Mouse (Mus musculus): Measurements from ENCODE around the gene Psmd1. TPM values are rescaled to one million over a fixed set of nuclear protein-coding genes. Genes with fewer than 3 reads are reported as not detected.

The Psmd1 gene
- total RNA-seq, 1 experiment, result 177 TPM

DNA sequence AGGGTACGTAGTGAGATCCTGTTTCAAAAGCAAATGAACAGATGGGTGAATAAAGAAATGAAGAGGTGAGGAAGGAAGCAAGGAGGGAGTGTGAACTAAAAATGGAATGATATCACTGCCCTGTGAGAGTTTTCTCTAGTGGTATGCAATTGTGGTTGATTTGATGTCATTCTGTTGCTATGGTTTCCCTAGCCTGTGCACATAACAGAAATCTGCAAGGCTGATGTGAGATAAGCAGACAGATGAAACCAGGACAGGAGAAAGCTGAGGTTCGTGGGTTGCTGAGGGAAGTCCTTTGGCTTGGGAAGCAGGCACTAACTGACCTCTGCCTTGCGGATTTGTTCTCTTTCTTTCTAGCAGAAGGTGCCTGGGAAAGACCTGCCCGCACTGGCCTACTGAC is 16.0 kb upstream of the Psmd1 start:
- Histone ChIP-seq H3K9ac (ENCODE audit: insufficient read depth, low read depth, low read length, poor library complexity, severe bottlenecking) (no peak overlapping the region), H3K9me3 (ENCODE audit: control insufficient read depth, insufficient read depth, low read depth, low read length) (no peaks in the 10 kb centered on the region), H3K36me3 (ENCODE audit: control insufficient read depth, insufficient read depth, low read length, poor library complexity, severe bottlenecking) (no peaks in the 10 kb centered on the region), H3K4me1 (ENCODE audit: control insufficient read depth in 2 of 2, insufficient read depth in 2 of 2, low read length in 2 of 2, poor library complexity in 1 of 2) (peaks cover 0 to 5% of the 10 kb centered on the region in 2 experiments; a peak in 2 of 4 replicates), H3K4me3 (ENCODE audit: insufficient read depth in 1 of 2, low read depth in 1 of 2, low read length in 2 of 2, poor library complexity in 1 of 2, severe bottlenecking in 1 of 2) (no peak overlapping the region), H3K27ac (ENCODE audit: insufficient read depth, low read depth, low read length, poor library complexity, severe bottlenecking) (no peak overlapping the region)
- in situ Hi-C loops (cut with MboI; ENCODE audit: low sequenced_read_pairs in 2 of 2, unreplicated experiment in 2 of 2), result no loop called here
- no peak for DNase-seq (ENCODE audit: low read depth, low spot score)
- TF ChIP-seq CHD2 (IDR thresholded peaks at IDR 0.05; ENCODE audit: low read depth, low read length) (no peak), MAFK (IDR thresholded peaks at IDR 0.05; ENCODE audit: insufficient read depth, low read depth, low read length) (no peak)

GRCm38 (mm10) chr1:86048744-86049143 is 15.4 kb upstream of the Psmd1 start:
- TF ChIP-seq ZC3H11A (IDR thresholded peaks at IDR 0.05; ENCODE audit: borderline replicate concordance, low read depth, low read length) (no peak), CHD2 (IDR thresholded peaks at IDR 0.05; ENCODE audit: low read depth, low read length) (no peak), MAFK (IDR thresholded peaks at IDR 0.05; ENCODE audit: insufficient read depth, low read depth, low read length) (no peak), HCFC1 (IDR thresholded peaks at IDR 0.05; ENCODE audit: borderline replicate concordance, insufficient read depth, low read length) (no peak)
- DNase-seq (ENCODE audit: low read depth, low spot score), result no peak
- no peak overlapping the region for H3K9ac ChIP-seq (ENCODE audit: insufficient read depth, low read depth, low read length, poor library complexity, severe bottlenecking)
- H3K9me3 ChIP-seq (ENCODE audit: control insufficient read depth, insufficient read depth, low read depth, low read length), result no peaks in the 10 kb centered on the region
- in situ Hi-C loops (cut with MboI; ENCODE audit: low sequenced_read_pairs in 2 of 2, unreplicated experiment in 2 of 2), result no loop called here
- H3K4me3 ChIP-seq (ENCODE audit: insufficient read depth in 1 of 2, low read depth in 1 of 2, low read length in 2 of 2, poor library complexity in 1 of 2, severe bottlenecking in 1 of 2), result no peak overlapping the region
- H3K36me3 ChIP-seq (ENCODE audit: control insufficient read depth, insufficient read depth, low read length, poor library complexity, severe bottlenecking), result no peaks in the 10 kb centered on the region
- no peak overlapping the region for H3K27ac ChIP-seq (ENCODE audit: insufficient read depth, low read depth, low read length, poor library complexity, severe bottlenecking)
- peaks cover 0 to 5% of the 10 kb centered on the region in 2 experiments; a peak in 2 of 4 replicates for H3K4me1 ChIP-seq (ENCODE audit: control insufficient read depth in 2 of 2, insufficient read depth in 2 of 2, low read length in 2 of 2, poor library complexity in 1 of 2)

DNA sequence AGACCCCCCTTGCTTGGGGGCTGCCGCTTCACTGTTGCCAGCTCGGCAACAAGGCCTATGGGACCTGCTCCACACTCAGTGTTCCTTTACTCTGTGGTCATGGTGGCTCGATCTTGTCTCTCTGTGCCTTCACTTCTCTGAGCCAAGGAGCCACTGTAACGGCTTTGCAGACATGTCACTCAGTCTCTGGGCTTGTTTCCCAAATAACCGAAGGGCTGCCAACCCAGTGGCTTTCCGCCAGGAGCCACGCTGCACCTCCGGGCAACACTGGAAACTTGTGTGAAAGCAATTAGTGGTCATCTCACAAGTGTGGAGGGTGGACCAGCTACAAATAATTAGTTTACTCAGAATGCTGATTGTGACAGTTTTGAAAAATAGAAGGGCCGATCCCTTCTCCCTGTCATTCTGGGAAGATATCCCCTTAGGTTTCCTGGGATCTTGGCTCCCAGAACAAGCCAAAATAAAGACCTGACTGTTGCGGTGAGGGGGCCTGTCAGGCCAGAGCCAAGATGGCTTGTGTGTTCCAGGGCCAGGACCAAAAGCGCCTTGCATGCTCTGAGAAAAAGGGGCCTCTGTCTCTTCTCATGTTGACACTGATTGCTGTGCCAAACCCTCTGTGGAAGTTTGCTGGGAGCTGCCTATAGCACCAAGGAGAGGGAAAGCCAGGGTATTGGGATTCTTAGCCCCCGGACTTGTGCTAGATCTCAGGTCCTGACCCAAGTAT is 10.8 kb upstream of the Psmd1 start:
- Histone ChIP-seq H3K27ac (ENCODE audit: insufficient read depth, low read depth, low read length, poor library complexity, severe bottlenecking) (no peak overlapping the region), H3K4me3 (ENCODE audit: insufficient read depth in 1 of 2, low read depth in 1 of 2, low read length in 2 of 2, poor library complexity in 1 of 2, severe bottlenecking in 1 of 2) (no peak overlapping the region), H3K36me3 (ENCODE audit: control insufficient read depth, insufficient read depth, low read length, poor library complexity, severe bottlenecking) (no peaks in the 10 kb centered on the region), H3K9ac (ENCODE audit: insufficient read depth, low read depth, low read length, poor library complexity, severe bottlenecking) (no peak overlapping the region), H3K9me3 (ENCODE audit: control insufficient read depth, insufficient read depth, low read depth, low read length) (no peaks in the 10 kb centered on the region), H3K4me1 (ENCODE audit: control insufficient read depth in 2 of 2, insufficient read depth in 2 of 2, low read length in 2 of 2, poor library complexity in 1 of 2) (no peaks in the 10 kb centered on the region)
- TF ChIP-seq ZC3H11A (IDR thresholded peaks at IDR 0.05; ENCODE audit: borderline replicate concordance, low read depth, low read length) (no peak), HCFC1 (IDR thresholded peaks at IDR 0.05; ENCODE audit: borderline replicate concordance, insufficient read depth, low read length) (no peak), CHD2 (IDR thresholded peaks at IDR 0.05; ENCODE audit: low read depth, low read length) (no peak), MAFK (IDR thresholded peaks at IDR 0.05; ENCODE audit: insufficient read depth, low read depth, low read length) (no peak)
- in situ Hi-C loops (cut with MboI; ENCODE audit: low sequenced_read_pairs in 2 of 2, unreplicated experiment in 2 of 2), result no loop called here
- DNase-seq (ENCODE audit: low read depth, low spot score), result no peak

DNA sequence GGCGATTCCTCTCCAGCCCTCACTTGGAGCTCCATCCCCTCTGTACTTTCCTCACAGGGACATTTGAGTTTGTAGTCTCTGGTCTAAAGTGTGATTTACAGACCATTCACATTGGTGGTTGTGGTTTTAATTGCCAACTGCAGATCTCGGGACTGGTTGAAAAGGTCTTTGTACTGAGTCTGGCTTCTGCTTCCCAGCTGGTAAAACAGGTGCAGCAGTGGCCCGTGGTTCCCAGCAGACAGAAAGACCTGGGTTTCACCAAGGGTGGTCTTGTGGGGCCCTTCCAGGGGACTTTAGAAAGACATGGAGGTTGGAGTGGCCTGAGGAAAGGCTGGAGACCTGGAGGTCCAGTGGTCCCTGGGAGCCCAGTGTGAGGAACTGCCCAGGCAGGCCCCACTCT is 9.2 kb upstream of the Psmd1 start:
- in situ Hi-C loops (cut with MboI; ENCODE audit: low sequenced_read_pairs in 2 of 2, unreplicated experiment in 2 of 2), result no loop called here
- H3K36me3 ChIP-seq (ENCODE audit: control insufficient read depth, insufficient read depth, low read length, poor library complexity, severe bottlenecking), result no peaks in the 10 kb centered on the region
- peaks cover 0 to 3% of the 10 kb centered on the region in 2 experiments; a peak in 1 of 4 replicates for H3K4me1 ChIP-seq (ENCODE audit: control insufficient read depth in 2 of 2, insufficient read depth in 2 of 2, low read length in 2 of 2, poor library complexity in 1 of 2)
- TF ChIP-seq CHD2 (IDR thresholded peaks at IDR 0.05; ENCODE audit: low read depth, low read length) (no peak), ZC3H11A (IDR thresholded peaks at IDR 0.05; ENCODE audit: borderline replicate concordance, low read depth, low read length) (no peak)
- no peak overlapping the region for H3K27ac ChIP-seq (ENCODE audit: insufficient read depth, low read depth, low read length, poor library complexity, severe bottlenecking)
- H3K4me3 ChIP-seq (ENCODE audit: insufficient read depth in 1 of 2, low read depth in 1 of 2, low read length in 2 of 2, poor library complexity in 1 of 2, severe bottlenecking in 1 of 2), result no peak overlapping the region
- H3K9ac ChIP-seq (ENCODE audit: insufficient read depth, low read depth, low read length, poor library complexity, severe bottlenecking), result no peak overlapping the region
- DNase-seq (ENCODE audit: low read depth, low spot score), result no peak
- no peaks in the 10 kb centered on the region for H3K9me3 ChIP-seq (ENCODE audit: control insufficient read depth, insufficient read depth, low read depth, low read length)

DNA sequence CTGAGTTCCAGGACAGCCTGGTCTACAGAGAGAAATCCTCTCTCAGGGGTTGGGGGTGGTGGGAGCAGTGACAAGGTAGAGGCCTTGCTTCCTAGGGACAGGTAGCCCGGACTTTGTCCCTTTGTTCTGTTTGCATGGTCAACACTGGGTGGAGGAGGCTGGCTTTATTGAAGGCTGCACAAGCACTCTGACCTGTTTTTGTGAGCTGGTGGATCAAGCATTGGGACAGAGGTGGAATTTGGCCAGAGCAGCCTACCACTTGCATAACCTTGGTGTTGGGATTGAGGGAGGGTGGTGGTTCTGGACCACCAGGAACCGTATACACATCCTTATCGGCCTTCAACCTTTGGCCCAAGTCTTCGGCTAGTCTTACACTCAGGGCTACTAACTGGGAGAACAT is 7.9 kb upstream of the Psmd1 start:
- in situ Hi-C loops (cut with MboI; ENCODE audit: low sequenced_read_pairs in 2 of 2, unreplicated experiment in 2 of 2), result no loop called here

More for the DNA sequence above, 7.9 kb upstream of the Psmd1 start:
- no peak for DNase-seq (ENCODE audit: low read depth, low spot score)
- no peak overlapping the region for H3K27ac ChIP-seq (ENCODE audit: insufficient read depth, low read depth, low read length, poor library complexity, severe bottlenecking)
- TF ChIP-seq HCFC1 (IDR thresholded peaks at IDR 0.05; ENCODE audit: borderline replicate concordance, insufficient read depth, low read length) (no peak), ZNF384 (IDR thresholded peaks at IDR 0.05; ENCODE audit: low read depth, low read length) (no peak), CHD2 (IDR thresholded peaks at IDR 0.05; ENCODE audit: low read depth, low read length) (no peak), ZC3H11A (IDR thresholded peaks at IDR 0.05; ENCODE audit: borderline replicate concordance, low read depth, low read length) (no peak), MAFK (IDR thresholded peaks at IDR 0.05; ENCODE audit: insufficient read depth, low read depth, low read length) (no peak)
- no peak overlapping the region for H3K4me3 ChIP-seq (ENCODE audit: insufficient read depth in 1 of 2, low read depth in 1 of 2, low read length in 2 of 2, poor library complexity in 1 of 2, severe bottlenecking in 1 of 2)
- no peaks in the 10 kb centered on the region for H3K9me3 ChIP-seq (ENCODE audit: control insufficient read depth, insufficient read depth, low read depth, low read length)
- no peak overlapping the region for H3K9ac ChIP-seq (ENCODE audit: insufficient read depth, low read depth, low read length, poor library complexity, severe bottlenecking)
- peaks cover 0 to 10% of the 10 kb centered on the region in 2 experiments; a peak in 2 of 4 replicates for H3K4me1 ChIP-seq (ENCODE audit: control insufficient read depth in 2 of 2, insufficient read depth in 2 of 2, low read length in 2 of 2, poor library complexity in 1 of 2)
- no peaks in the 10 kb centered on the region for H3K36me3 ChIP-seq (ENCODE audit: control insufficient read depth, insufficient read depth, low read length, poor library complexity, severe bottlenecking)
